Mouse (Mus musculus) heart, postnatal 36 days (tissue): ENCODE results near the gene Chrna1. TPM values are rescaled to one million over a fixed set of nuclear protein-coding genes. Genes with fewer than 3 reads are reported as not detected.
"Not testable (repeated sequence)": the region's sequence is repeated elsewhere in the genome, so short reads cannot be mapped to it uniquely, and the experiment has no call there.

Source experiments
- DNase-seq, 2 experiments: peaks; one replicate each; pipeline ENCODE4 v3.0.0; 2021 to 2022
- intact Hi-C: fragments of 180-260 bp; cut with DNase I; formaldehyde crosslinking; loops from one replicate; pipeline ENCODE4 v1.15.1; 2025
- total RNA-seq, 2 experiments: library from RNA; stranded (reverse); gene quantifications; 2 replicates each; pipeline ENCODE4 v1.2.3; 2021

The Chrna1 gene
- total RNA-seq, 2 experiments from 2014 or later: not detected

DNA sequence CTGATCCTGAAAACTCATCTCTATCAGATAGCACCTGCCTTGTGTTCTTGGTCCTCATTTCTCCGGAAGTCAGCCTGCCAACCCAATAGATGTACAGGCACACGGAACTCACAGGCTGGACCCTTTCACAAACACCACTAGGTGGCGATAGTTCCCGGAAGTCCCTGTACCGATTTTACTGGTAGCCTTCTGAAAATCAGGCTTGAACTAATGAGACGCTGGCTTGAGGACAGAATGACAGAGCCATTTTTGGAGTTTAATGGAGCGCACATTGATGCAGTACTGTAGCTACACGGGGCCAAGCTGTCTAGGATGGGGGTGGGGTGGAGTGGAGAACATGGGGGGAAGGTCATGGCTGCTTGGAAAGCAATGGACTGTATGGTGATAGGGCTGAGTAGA lies 18.5 kb downstream of the Chrna1 start:
- no peak for DNase-seq
- intact Hi-C loops: no loop called here

DNA sequence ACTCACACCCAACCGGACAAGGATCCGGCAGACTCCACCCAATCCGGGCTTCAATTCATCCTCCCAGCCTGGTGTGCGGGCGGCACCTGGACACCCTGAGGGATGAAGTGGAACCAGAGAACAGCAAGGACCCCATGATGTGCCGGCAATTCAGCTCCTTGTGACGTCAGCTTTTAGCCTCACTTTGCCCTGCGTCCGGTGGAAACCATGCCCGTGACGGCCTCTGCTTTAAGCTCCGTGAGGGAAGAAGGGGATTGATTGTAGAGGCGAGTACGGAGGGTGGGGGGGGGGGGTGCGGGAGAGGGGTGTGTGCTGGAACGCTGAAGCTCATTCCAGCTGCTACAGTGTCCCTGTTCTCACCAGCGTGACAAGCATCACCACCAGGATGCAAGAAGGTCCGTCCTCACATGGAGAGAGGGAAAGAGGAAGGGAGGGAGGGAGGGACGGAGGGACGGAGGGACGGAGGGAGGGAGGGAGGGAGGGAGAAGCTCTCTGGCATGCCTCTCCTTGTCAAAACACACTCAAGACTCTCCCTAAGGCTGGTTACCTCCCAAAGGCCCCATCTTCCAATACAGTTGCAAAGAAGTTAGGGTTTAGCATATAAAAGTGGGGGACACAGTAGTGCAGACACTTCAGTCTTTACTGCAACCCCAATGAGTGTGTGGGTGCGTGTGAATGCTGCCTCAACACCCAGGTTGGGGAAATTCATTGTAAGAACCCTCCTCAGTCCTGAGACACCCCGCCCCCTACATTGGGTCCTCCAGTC lies 19.1 kb downstream of the Chrna1 start:
- no peak for DNase-seq
- intact Hi-C loops: no loop called here

DNA sequence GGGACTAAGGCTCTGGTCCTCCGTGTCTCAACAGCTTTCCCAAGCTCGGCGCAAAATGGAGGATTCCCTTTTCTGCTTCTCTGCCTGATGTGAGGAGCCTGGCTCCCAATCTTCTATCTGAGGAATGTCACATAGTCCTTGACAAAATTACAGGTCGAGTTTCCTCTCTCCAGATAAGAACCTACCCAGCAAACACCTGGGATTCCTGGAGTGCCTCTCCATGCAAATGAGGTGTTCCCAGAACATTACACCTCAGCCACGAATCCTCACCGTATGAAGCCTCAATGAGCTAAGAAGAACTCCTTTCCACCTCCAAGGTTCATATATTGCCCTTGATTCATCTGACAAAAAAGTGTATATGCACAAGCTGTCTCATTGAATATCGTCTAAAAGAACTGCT lies 19.7 kb downstream of the Chrna1 start:
- DNase-seq: no peak
- intact Hi-C loops: no loop called here

DNA sequence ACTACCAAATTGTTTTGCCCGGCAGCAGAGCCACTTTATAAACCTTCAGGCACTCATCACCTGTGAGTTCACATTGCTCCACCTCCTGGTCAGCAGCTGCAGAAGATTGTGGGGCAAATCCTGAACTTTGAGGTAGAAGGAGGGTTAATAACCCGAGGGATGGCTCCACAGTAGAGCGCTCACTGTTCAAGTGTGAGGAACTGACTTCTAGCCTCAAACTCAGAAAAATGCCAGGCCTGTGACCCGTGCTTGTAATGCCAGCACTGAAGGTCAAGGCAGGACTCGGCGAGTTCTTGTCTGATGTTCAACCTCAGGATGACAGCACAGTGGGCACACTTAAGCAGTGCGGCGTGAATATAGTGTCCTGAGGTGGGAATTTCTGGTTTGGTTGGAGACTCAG lies 22.2 kb downstream of the Chrna1 start:
- intact Hi-C loops: no loop called here

DNA sequence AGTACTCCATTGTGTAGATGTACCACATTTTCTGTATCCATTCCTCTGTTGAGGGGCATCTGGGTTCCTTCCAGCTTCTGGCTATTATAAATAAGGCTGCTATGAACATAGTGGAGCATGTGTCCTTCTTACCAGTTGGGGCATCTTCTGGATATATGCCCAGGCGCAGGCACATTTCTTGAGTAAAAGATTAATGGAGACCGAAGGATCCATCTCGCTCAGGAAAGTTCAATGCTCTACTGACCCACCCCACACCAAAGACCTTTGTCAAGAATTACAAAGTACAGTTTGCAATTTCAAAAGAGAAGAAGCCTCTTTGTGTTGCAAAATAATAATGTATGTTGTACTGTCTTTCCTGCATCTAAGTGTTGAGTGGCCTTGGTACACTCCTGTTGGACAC lies 23.1 kb downstream of the Chrna1 start:
- intact Hi-C loops, DNase-seq: not testable (repeated sequence)

More for the DNA sequence above, 22.2 kb downstream of the Chrna1 start:
- no peak for DNase-seq

DNA sequence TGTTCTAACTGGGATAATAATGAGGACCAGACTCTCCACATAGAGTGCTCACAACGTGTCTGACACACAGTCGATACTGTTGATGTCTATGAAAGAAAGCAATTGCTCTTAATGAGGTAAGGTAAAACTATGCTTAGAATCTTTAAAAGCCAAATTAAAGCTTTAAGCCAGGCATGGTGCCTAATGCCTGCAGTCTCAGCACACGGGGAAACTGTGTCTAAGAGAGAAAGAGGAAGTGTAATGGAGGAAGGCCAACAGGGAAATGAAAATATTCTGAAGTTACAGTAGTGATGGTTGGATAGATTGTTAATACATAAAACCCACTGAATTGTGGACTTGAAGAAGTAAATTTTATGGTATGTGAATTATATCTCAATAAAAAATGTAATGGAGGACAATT lies 25.7 kb downstream of the Chrna1 start:
- intact Hi-C loops: no loop called here
- DNase-seq: no peak

DNA sequence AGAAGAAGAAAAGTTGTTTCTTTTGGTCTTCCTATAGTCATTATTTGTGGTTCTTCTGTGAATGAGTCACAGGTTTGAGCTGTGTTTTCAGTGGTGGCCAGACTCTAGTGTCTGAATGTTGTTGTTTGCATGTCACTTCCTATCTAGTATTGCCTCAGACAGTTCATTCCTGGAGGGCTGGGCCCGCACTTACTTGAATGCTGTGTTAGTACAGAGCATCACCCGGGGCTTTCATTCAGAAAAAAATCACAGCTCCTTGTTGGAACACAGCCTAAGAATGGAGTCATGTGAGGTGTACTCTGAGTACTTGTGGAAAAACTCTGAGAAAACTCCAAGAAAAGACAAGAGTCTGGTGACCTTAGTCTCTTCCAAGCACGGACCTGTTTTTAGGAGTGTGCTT lies 27.2 kb downstream of the Chrna1 start:
- DNase-seq: no peak
- intact Hi-C loops: no loop called here

DNA sequence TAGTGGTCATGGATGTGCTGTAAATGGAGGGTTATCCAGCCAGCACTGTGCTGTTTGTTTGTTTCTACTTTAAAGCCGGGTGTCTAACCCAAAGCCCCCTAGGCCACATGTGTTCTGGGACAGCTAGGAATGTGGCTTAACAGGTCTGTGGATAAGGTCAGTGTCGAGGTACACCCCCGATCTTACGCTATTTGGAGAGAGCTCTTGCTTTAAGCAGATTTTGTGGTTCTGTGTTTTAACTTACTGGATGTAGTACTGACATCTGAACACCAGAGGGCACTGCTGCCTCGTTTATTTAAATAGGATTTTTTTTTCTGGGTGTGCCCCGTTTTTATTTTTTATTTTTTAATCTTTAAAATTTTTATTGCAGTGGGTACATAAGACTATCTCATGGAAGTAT lies 29.4 kb downstream of the Chrna1 start:
- peak in 1 of 2 experiments; percentile 23 for DNase-seq
- intact Hi-C loops: no loop called here

DNA sequence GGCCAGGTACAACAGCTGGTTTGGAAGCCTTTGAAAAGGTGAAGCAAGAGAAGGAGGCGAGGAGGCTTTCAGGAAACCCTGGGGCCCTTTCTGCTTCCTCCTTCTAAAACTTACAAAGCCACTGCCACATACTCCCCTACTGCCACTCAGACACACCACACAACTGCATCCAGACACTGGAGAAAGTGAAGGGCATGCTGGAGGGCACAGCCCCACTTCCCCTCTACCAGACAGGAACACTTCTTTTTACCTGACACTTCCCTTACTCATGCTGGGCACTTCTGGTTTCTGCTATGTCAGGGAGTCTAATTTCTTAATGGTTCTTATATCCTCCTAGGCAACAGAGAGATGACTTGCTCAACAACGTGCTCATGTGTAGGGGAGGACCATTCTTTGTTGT lies 31.6 kb downstream of the Chrna1 start:
- intact Hi-C loops: loop anchor here (2.0 to 10.0 kb wide), 2 partner anchors 18 to 234 kb away; partner anchors contain the start of genes Cir1 and Scrn3

DNA sequence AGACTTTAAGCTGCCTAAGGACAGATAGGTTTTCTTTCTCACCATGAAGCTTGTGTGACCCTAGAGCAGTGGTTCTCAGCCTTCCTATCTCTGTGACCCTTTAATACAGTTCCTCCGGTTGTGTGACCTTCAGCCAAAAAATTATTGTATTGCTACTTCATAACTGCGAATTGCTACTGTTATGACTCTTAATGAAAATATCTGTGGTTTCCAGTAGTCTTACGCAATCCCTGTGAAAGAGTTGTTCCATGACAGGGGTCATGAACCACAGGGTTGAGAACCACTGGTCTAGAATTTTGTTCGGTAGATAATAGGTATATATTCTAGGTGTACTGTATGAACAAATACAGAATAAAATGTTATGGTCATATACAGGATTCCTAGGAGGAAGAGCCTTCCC lies 32.9 kb downstream of the Chrna1 start:
- DNase-seq: no peak
- intact Hi-C loops: loop anchor here (10.0 kb wide), 1 partner anchor 232 kb away; the partner anchor contains the start of genes Cir1 and Scrn3

More for the DNA sequence above, 31.6 kb downstream of the Chrna1 start:
- no peak for DNase-seq

DNA sequence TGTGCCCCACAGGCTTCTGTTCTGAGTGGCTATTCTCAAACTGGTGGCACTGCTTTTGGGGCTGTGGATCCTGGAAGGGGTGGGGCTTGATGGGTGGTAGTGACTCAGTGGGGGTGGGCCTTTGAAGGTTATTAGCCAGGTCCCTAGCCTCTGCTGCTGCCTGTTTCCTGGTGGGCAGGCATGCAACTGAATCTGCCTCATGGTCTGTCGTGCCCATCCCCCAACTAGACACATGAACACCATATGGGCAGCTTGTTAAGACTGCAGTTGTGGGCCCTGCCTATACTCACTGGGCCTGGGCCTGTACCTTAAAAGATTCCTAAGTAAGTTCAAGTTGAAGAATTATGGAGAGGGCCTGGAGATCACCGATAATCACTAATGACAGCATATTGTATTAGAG lies 34.6 kb downstream of the Chrna1 start:
- intact Hi-C loops: loop anchor here (10.0 kb wide), 1 partner anchor 231 kb away; the partner anchor contains the start of genes Cir1 and Scrn3
- no peak for DNase-seq

DNA sequence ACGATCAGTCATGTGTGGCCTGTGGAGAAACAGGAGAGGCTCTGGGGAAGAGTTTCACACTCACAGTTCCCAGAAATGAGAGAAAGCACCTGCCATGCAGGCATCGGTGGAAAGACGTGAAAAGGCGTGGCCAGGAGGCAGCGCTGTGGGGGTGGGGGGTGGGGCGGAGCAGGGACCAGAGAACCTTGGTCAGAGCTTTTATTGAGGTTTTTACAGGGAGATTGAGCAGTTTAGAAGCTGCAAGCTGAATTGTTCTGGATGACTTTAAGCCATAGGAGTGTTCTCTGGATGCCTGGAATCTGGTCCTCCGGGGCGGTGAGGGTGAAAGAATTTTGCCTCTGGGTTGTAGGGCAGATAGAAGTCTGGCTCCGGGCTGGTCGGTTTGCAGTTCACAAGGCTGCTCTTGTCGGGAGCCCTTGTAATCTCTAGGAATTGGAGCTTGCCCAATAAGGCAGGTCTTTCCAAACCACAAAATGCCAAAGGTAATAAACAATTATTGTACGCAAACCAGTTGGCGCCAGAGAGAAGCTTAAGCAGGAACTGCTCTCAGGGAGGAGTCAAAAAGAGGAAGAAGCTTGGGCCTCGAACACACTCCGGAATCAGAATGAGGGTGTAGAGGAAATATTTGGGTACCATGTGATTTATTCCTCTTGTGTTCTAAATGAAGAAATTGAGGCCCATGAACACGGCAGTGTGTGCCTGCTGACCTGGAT lies 39.5 kb downstream of the Chrna1 start:
- intact Hi-C loops: loop anchor here (10.0 kb wide), 1 partner anchor 226 kb away; the partner anchor contains the start of genes Cir1 and Scrn3
- no peak for DNase-seq

DNA sequence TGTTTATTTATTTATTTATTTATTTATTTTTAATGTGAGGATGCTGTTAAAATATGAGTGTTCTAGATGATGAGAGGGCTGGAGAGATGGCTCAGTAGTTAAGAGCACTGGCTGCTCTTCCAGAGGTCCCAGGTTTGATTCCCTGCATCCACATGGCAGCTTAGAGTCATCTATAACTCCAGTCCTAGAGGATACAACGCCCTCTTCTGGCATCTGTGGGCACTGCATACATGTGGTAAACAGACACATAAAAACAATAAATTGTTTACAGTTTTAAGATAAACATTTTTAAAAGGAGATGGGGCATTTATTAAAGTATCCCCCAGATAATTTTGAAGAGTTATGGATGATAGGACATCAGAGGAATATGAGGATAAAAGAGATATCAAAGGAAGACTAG lies 40.4 kb downstream of the Chrna1 start:
- intact Hi-C loops: loop anchor here (10.0 kb wide), 1 partner anchor 225 kb away; the partner anchor contains the start of genes Cir1 and Scrn3

DNA sequence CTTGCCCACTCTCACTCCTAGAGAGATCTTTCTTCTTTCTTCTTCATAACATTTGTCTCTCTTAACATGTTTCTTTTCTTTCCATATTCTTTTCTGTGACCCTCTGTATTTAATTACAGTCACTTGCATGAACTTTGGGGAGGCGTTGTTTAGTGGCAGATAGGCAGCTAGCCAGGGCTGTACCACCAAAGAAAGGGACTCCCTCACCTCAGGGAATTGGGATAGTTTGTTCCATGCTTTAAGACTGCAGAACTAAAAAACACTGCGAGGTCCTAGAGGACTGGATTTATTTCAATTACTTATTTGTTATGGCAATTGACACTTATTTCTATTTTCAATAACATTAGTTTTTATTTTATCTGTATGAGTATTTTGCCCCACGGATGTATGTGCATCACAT lies 41.0 kb downstream of the Chrna1 start:
- intact Hi-C loops: no loop called here
- no peak for DNase-seq

More for the DNA sequence above, 40.4 kb downstream of the Chrna1 start:
- DNase-seq: no peak

DNA sequence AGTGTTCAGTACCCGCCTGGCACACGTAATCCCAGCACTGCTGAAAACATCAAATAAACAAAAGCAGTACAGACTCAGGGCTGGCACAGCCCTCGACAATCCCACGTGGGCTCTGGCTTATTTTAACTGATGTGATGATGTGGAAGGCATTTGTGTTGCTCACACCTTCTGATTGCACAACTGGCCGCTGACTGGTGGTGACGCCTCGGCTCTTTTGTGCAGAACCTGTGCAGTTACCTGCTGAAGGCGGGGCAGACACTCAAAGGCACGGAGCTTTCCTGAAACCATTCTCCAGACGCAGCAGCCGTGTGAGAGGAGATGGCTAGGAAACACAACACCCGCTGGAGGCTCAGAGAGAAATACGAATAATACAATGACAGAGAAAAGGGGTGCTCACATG lies 41.5 kb downstream of the Chrna1 start:
- intact Hi-C loops: no loop called here
- DNase-seq: no peak

DNA sequence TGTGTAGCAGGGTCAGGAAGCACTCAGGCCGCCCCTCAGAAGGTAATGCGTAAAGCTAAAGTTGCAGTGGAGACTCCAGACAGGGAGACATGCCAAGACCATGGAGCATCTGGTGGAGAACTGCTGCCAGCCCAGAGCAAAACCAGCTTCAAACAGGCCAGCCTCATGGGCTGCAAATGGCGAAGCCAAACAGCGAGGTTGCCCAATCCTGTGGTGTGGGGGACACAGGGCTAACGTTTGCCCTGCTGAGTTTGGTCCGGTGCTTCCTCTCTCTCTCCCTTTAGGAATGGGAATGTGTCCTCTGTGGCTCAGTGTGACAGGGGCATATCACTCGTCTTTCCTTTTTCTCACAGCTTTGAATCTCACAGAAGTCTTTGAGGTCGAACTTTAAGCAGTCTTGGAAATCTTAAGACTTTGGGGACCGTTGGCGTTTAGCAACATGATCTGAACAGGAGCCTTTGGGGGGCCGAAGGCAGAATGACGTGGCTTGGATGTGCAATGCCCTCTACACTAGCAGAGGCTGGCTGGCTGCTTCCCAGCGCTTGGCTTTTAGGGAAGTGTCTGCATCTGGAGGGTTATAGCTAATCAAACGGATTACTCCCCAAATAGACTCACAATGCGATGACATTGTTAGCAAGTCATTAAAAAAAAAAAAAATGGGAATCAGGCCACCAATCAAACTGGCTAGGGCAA lies 43.9 kb downstream of the Chrna1 start:
- DNase-seq: no peak
- intact Hi-C loops: no loop called here

DNA sequence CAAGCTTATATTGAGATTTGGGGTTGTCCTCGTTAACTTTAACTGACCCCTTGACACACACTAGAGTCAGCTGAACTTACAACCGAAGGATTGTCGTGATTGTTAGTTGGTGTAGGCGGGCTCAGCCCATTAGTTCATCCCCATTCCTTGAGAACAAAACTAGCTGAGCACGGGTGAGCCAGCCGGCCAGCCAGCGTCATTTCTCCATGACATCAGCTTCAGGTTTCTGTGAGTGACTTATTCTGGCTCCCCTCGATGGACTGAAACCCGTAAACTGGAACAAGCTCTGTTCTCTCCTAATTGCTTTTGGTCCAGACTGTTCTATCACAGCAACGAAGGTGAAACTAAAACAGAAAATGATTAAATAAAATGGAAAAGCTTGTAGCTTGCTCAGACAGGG lies 45.4 kb downstream of the Chrna1 start:
- DNase-seq: no peak
- intact Hi-C loops: no loop called here

DNA sequence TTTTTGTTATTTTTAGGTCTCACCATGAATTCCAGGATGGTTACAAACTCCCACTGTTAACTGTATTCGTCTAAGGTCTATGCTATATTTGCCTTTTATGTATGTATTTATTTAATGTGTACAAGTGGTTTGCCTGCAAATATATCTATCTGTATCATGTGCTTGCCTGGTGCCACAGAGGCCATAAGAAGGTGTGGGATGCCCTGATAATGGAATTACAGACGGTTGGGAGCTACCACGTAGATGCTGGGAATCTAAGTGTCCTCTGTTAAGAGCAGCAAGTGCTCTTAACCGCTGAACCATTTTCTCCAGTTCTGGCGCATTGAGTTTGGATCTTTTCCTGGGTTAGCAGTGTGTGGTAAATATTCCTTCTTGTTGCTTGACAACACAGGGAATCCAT lies 49.7 kb downstream of the Chrna1 start:
- intact Hi-C loops: loop anchor here (2.0 kb wide), 1 partner anchor 18 kb away; no protein-coding TSS in a partner anchor
- no peak for DNase-seq

DNA sequence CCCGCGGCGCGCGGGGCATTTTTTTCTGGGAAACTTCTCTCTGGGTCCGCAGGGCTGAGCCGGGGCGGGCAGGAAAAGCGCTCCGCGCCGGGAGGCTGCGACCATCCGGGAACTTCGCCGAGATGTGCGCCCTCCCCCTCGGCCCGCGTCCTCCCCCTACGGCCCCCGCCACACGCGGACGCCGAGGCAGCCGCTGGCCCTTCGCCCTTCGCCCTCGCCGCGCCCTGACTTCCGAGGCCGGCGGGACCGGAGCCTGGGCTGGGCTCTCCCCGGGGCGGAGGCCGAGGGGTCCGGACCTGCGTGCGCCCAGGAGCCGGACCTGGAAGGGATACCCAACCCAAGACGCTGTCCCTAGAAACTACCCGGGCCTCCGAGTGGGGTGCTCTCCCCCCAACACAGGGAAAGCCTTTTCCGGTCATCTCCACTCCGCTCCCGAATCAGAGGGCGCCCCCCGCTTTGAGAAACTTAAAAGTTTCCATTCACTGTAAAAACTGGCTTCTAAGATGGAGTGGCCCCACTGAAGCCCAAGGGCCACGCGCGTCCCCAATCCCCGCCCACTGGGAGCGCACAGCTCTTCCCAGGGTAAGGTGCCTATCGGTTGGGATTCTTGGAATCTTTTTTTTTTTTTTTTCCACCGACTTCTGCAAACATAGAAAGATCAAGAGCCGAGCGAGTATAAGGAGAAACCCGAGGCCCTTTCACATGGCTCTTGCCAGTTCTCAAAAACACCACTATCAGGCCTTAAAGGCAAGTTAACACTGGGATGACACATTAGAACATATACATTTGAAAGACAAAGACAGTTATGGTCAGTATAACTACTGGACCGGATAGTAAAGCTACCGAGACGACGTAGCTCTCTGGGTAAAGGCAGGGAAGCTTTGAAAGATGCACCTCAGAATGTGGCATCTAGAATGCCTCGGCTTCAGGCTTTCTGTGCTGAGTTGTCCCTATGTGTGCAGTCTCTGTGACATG lies 50.5 kb downstream of the Chrna1 start, which contains the start of gene Wipf1:
Gene Wipf1, minus strand, starts transcription at position 379 of the 975 bp plus-strand sequence.
- DNase-seq: peak; percentile 88 to 92
- intact Hi-C loops: loop anchor here (2.0 kb wide), 3 partner anchors 19 to 67 kb away; no protein-coding TSS in a partner anchor
